Comparison of ENCODE assay signal across 12 mouse cellular contexts in genomic region chr5:151020831-151021230, GRCm38 (mm10).
DNase-seq lines count a peak whose midpoint lies in the region; ATAC-seq and TF ChIP-seq lines count a peak whose summit lies in the region.
"Had no signal": no experiment of that assay in that cellular context is flagged by ENCODE, and none has a peak within 500 bp of the region (broad histone marks: within the 10 kb centered on the region; RNA-seq: fewer than 3 reads in every experiment).

No protein-coding gene starts in this region.

- no peaks in the 10 kb centered on the region for H3K79me2 ChIP-seq in heart, adult 2 months (replicated peaks; ENCODE audit: control insufficient read depth, insufficient read depth, low read length)

- H3K4me3 ChIP-seq in heart, adult 2 months = 0 out of 2 replicates have a peak overlapping the region, but pooled peaks have one; percentile 18
- no peak overlapping the region for H3K4me3 ChIP-seq in neural tube, embryonic 15.5 days (replicated peaks)
- peak overlapping the region; percentile 3; the same call in 1 of the 2 replicates for H3K4me3 ChIP-seq in liver, embryonic 16.5 days (ENCODE audit: low read depth, low read length)
- H3K4me3 ChIP-seq: myocyte had no signal

- peaks cover 4% of the 10 kb centered on the region for H3K4me1 ChIP-seq in heart, adult 2 months (ENCODE audit: control insufficient read depth, insufficient read depth, low read length)
- peaks cover 33% of the 10 kb centered on the region for H3K4me1 ChIP-seq in neural tube, embryonic 15.5 days
- H3K4me1 ChIP-seq in liver, embryonic 16.5 days (ENCODE audit: control insufficient read depth, low read depth, low read length) = no peaks in the 10 kb centered on the region

- H3K9ac ChIP-seq in heart, adult 2 months (ENCODE audit: low read depth, low read length) = peak overlapping the region; percentile 9
- H3K9ac ChIP-seq in neural tube, embryonic 15.5 days (replicated peaks) = no peak overlapping the region
- no peak overlapping the region for H3K9ac ChIP-seq in liver, embryonic 16.5 days (ENCODE audit: low read depth, low read length)

- no peaks in the 10 kb centered on the region for H3K27me3 ChIP-seq in heart, adult 2 months (ENCODE audit: control insufficient read depth, insufficient read depth, low read length)
- no peaks in the 10 kb centered on the region for H3K27me3 ChIP-seq in neural tube, embryonic 15.5 days (replicated peaks)
- no peaks in the 10 kb centered on the region for H3K27me3 ChIP-seq in liver, embryonic 16.5 days (ENCODE audit: control insufficient read depth, insufficient read depth, low read depth, low read length)

- TF ChIP-seq EP300 in heart, adult 2 months (IDR thresholded peaks at IDR 0.05; ENCODE audit: insufficient read depth, low read depth, low read length) = no peak

- intact Hi-C loops in heart, adult 2 months (cut with DNase I) = loop anchor here (5.0 kb wide), 1 partner anchor 91 kb away; no protein-coding TSS in a partner anchor
- intact Hi-C loops in heart, postnatal 14 days (cut with DNase I) = no loop called here

- peak; percentile 20 to 30 for DNase-seq in heart, adult 2 months
- DNase-seq in heart, postnatal 14 days = no peak
- DNase-seq in neural tube, embryonic 10.5 days (ENCODE audit: extremely low spot score, low spot score) = no peak
- DNase-seq in spleen, postnatal 4 days (ENCODE audit: low spot score in 2 of 2) = no peak
- DNase-seq in left cerebral cortex, adult 11 months (ENCODE audit: low spot score) = no peak
- DNase-seq: kidney, postnatal 4 days; spleen, adult 18-20 months had no signal

- WGBS in heart, adult 2 months = 47% methylated on average over 14 of the region's 14 CpGs
- WGBS in neural tube, embryonic 15.5 days = 77% methylated on average over 14 of the region's 14 CpGs
- WGBS in liver, embryonic 16.5 days (ENCODE audit: insufficient replicate concordance) = 34% methylated on average over 14 of the region's 14 CpGs

- H3K36me3 ChIP-seq in heart, adult 2 months (ENCODE audit: control insufficient read depth, insufficient read depth, low read length) = no peaks in the 10 kb centered on the region
- H3K36me3 ChIP-seq in neural tube, embryonic 15.5 days = no peaks in the 10 kb centered on the region
- no peaks in the 10 kb centered on the region for H3K36me3 ChIP-seq in liver, embryonic 16.5 days (ENCODE audit: control insufficient read depth, insufficient read depth)

- no peak for TF ChIP-seq CTCF in heart, adult 2 months (IDR thresholded peaks at IDR 0.05)

- H3K27ac ChIP-seq in heart, adult 2 months = peak overlapping the region; percentile 56
- H3K27ac ChIP-seq in neural tube, embryonic 15.5 days (replicated peaks) = peak overlapping the region; percentile 1; the same call in 1 of the 2 replicates
- H3K27ac ChIP-seq in liver, embryonic 16.5 days (ENCODE audit: low read length) = no peak overlapping the region

- peak; percentile 38; the same call in 1 of the 2 replicates for TF ChIP-seq POLR2A in heart, adult 2 months (IDR thresholded peaks at IDR 0.05; ENCODE audit: insufficient read depth, low read depth, low read length)

- no peak overlapping the region for H3K4me2 ChIP-seq in neural tube, embryonic 15.5 days
- no peak overlapping the region for H3K4me2 ChIP-seq in liver, embryonic 16.5 days (ENCODE audit: low read depth, low read length)

- no peak for ATAC-seq in neural tube, embryonic 15.5 days (ENCODE audit: low FRiP score)
- peak; percentile 39; the same call in 1 of the 2 replicates for ATAC-seq in liver, embryonic 16.5 days (ENCODE audit: low read depth)
- peak; percentile 75 for ATAC-seq in megakaryocyte progenitor cell, adult 5-6 weeks (replicated peaks; ENCODE audit: poor library complexity)
- ATAC-seq: CD4-positive, CD25-positive, alpha-beta regulatory T cell, adult 4 months had no signal

- no peaks in the 10 kb centered on the region for H3K9me3 ChIP-seq in neural tube, embryonic 15.5 days (replicated peaks)
- no peaks in the 10 kb centered on the region for H3K9me3 ChIP-seq in liver, embryonic 16.5 days (replicated peaks; ENCODE audit: control insufficient read depth, low read length)

Comparison
In these comparisons a context has a peak if more than half of its experiments do, and no peak if none do; other contexts are left out.
1. DNase-seq: peak in heart, adult 2 months (2 of 2); none in heart, postnatal 14 days (0 of 2), neural tube, embryonic 10.5 days (single experiment), spleen, postnatal 4 days (0 of 2) and left cerebral cortex, adult 11 months (single experiment).